Mouse (Mus musculus): ENCODE measurements around the gene Mrpl3. TPM values are rescaled to one million over a fixed set of nuclear protein-coding genes. Genes with fewer than 3 reads are reported as not detected.

Gene Mrpl3
- 103 and 104 TPM in 2 replicates for polyA plus RNA-seq (2015; fragmentation: Nextera tagmentation; extraction: Ambion mirVana)

GRCm38 (mm10) chr9:105053147-105053557 is at the start of gene Mrpl3:
Mrpl3 (plus strand) TSS chr9:105053239.
- Histone ChIP-seq H3K27ac (replicated peaks) (peak within 1 kb of the TSS; percentile 76), H3K9me3 (no peaks in the 10 kb centered on the region), H3K9ac (peak within 1 kb of the TSS; percentile 96), H3K4me1 (replicated peaks) (peaks cover 25% of the 10 kb centered on the region), H3K4me2 (peak within 1 kb of the TSS; percentile 88), H3K4me3 (peak within 1 kb of the TSS; percentile 100), H3K36me3 (peaks cover 31% of the 10 kb centered on the region), H3K27me3 (no peaks in the 10 kb centered on the region)
- ATAC-seq (ENCODE audit: low read depth), result peak; percentile 76
- under 1% methylated on average over 31 of the region's 31 CpGs for WGBS

- no peak overlapping the region for H3K4me2 ChIP-seq
- H3K27me3 ChIP-seq, result no peaks in the 10 kb centered on the region
- H3K36me3 ChIP-seq, result no peaks in the 10 kb centered on the region
- no peaks in the 10 kb centered on the region for H3K4me1 ChIP-seq (replicated peaks)
- 35% methylated on average over 2 of the region's 2 CpGs for WGBS
- H3K9ac ChIP-seq, result no peak overlapping the region
- no peak for ATAC-seq (ENCODE audit: low read depth)
- H3K9me3 ChIP-seq, result no peaks in the 10 kb centered on the region
- no peak overlapping the region for H3K27ac ChIP-seq (replicated peaks)
- no peak overlapping the region for H3K4me3 ChIP-seq
These were observed 42.3 kb upstream of the Mrpl3 start for GRCm38 (mm10) chr9:105010721-105011120.

GRCm38 (mm10) chr9:105018186-105018585 is 34.9 kb upstream of the Mrpl3 start:
- H3K36me3 ChIP-seq, result no peaks in the 10 kb centered on the region
- no peaks in the 10 kb centered on the region for H3K27me3 ChIP-seq
- no peak for ATAC-seq (ENCODE audit: low read depth)
- H3K4me2 ChIP-seq, result no peak overlapping the region
- no peak overlapping the region for H3K4me3 ChIP-seq
- H3K27ac ChIP-seq (replicated peaks), result no peak overlapping the region
- H3K9me3 ChIP-seq, result no peaks in the 10 kb centered on the region
- H3K9ac ChIP-seq, result no peak overlapping the region
- no peaks in the 10 kb centered on the region for H3K4me1 ChIP-seq (replicated peaks)
- WGBS, result 93% methylated on average over 7 of the region's 7 CpGs

- no peaks in the 10 kb centered on the region for H3K27me3 ChIP-seq
- H3K4me3 ChIP-seq, result no peak overlapping the region
- ATAC-seq (ENCODE audit: low read depth), result no peak
- 79% methylated on average over 3 of the region's 3 CpGs for WGBS
- H3K4me2 ChIP-seq, result no peak overlapping the region
- no peak overlapping the region for H3K27ac ChIP-seq (replicated peaks)
- no peak overlapping the region for H3K9ac ChIP-seq
- H3K9me3 ChIP-seq, result no peaks in the 10 kb centered on the region
- H3K36me3 ChIP-seq, result no peaks in the 10 kb centered on the region
- no peaks in the 10 kb centered on the region for H3K4me1 ChIP-seq (replicated peaks)
These were observed 24.7 kb upstream of the Mrpl3 start for GRCm38 (mm10) chr9:105028311-105028710.

GRCm38 (mm10) chr9:105032572-105032971 is 20.5 kb upstream of the Mrpl3 start:
- no peaks in the 10 kb centered on the region for H3K9me3 ChIP-seq
- H3K4me2 ChIP-seq, result no peak overlapping the region
- 72% methylated on average over 9 of the region's 9 CpGs for WGBS
- H3K36me3 ChIP-seq, result no peaks in the 10 kb centered on the region
- ATAC-seq (ENCODE audit: low read depth), result no peak
- H3K9ac ChIP-seq, result no peak overlapping the region
- H3K4me3 ChIP-seq, result no peak overlapping the region
- H3K4me1 ChIP-seq (replicated peaks), result no peaks in the 10 kb centered on the region
- H3K27me3 ChIP-seq, result no peaks in the 10 kb centered on the region
- H3K27ac ChIP-seq (replicated peaks), result no peak overlapping the region

- ATAC-seq (ENCODE audit: low read depth), result no peak
- 84% methylated on average over 7 of the region's 7 CpGs for WGBS
- Histone ChIP-seq H3K4me3 (no peak overlapping the region), H3K36me3 (no peaks in the 10 kb centered on the region), H3K4me2 (no peak overlapping the region), H3K4me1 (replicated peaks) (no peaks in the 10 kb centered on the region), H3K27me3 (no peaks in the 10 kb centered on the region), H3K9me3 (no peaks in the 10 kb centered on the region), H3K27ac (replicated peaks) (no peak overlapping the region), H3K9ac (no peak overlapping the region)
These were observed 19.4 kb upstream of the Mrpl3 start for GRCm38 (mm10) chr9:105033641-105034040.

GRCm38 (mm10) chr9:105037847-105038246 is 15.2 kb upstream of the Mrpl3 start:
- Histone ChIP-seq H3K4me2 (no peak overlapping the region), H3K9ac (no peak overlapping the region), H3K27me3 (no peaks in the 10 kb centered on the region), H3K27ac (replicated peaks) (no peak overlapping the region), H3K36me3 (no peaks in the 10 kb centered on the region), H3K4me3 (no peak overlapping the region), H3K4me1 (replicated peaks) (no peaks in the 10 kb centered on the region), H3K9me3 (no peaks in the 10 kb centered on the region)
- 81% methylated on average over 3 of the region's 3 CpGs for WGBS
- no peak for ATAC-seq (ENCODE audit: low read depth)

- no peaks in the 10 kb centered on the region for H3K27me3 ChIP-seq
- no peaks in the 10 kb centered on the region for H3K9me3 ChIP-seq
- WGBS, result 74% methylated on average over 7 of the region's 7 CpGs
- H3K4me1 ChIP-seq (replicated peaks), result peaks cover 12% of the 10 kb centered on the region
- H3K27ac ChIP-seq (replicated peaks), result no peak overlapping the region
- H3K9ac ChIP-seq, result no peak overlapping the region
- ATAC-seq (ENCODE audit: low read depth), result no peak
- H3K4me3 ChIP-seq, result no peak overlapping the region
- H3K36me3 ChIP-seq, result no peaks in the 10 kb centered on the region
- H3K4me2 ChIP-seq, result no peak overlapping the region
These were observed 7.0 kb upstream of the Mrpl3 start for GRCm38 (mm10) chr9:105046014-105046413.

- WGBS, result 38% methylated on average over 10 of the region's 10 CpGs
- no peaks in the 10 kb centered on the region for H3K36me3 ChIP-seq
- peaks cover 12% of the 10 kb centered on the region for H3K4me1 ChIP-seq (replicated peaks)
- H3K9ac ChIP-seq, result no peak overlapping the region
- peak; percentile 50 for ATAC-seq (ENCODE audit: low read depth)
- no peak overlapping the region for H3K4me3 ChIP-seq
- no peaks in the 10 kb centered on the region for H3K9me3 ChIP-seq
- no peaks in the 10 kb centered on the region for H3K27me3 ChIP-seq
- H3K4me2 ChIP-seq, result no peak overlapping the region
- H3K27ac ChIP-seq (replicated peaks), result peak overlapping the region; percentile 59
These were observed 4.7 kb upstream of the Mrpl3 start for GRCm38 (mm10) chr9:105048351-105048750.

- Histone ChIP-seq H3K4me3 (no peak overlapping the region), H3K4me2 (no peak overlapping the region), H3K27ac (replicated peaks) (no peak overlapping the region), H3K9ac (no peak overlapping the region), H3K36me3 (no peaks in the 10 kb centered on the region), H3K27me3 (no peaks in the 10 kb centered on the region), H3K4me1 (replicated peaks) (peaks cover 23% of the 10 kb centered on the region), H3K9me3 (no peaks in the 10 kb centered on the region)
- ATAC-seq (ENCODE audit: low read depth), result no peak
- WGBS, result 60% methylated on average over 2 of the region's 2 CpGs
These were observed 3.4 kb upstream of the Mrpl3 start for GRCm38 (mm10) chr9:105049636-105050035.

- Histone ChIP-seq H3K9ac (no peak overlapping the region), H3K27ac (replicated peaks) (no peak overlapping the region), H3K36me3 (0 out of 2 replicates have a peak, but pooled peaks cover 3% of the 10 kb centered on the region), H3K4me1 (replicated peaks) (peaks cover 27% of the 10 kb centered on the region), H3K9me3 (no peaks in the 10 kb centered on the region), H3K4me2 (no peak overlapping the region), H3K27me3 (no peaks in the 10 kb centered on the region), H3K4me3 (no peak overlapping the region)
- no peak for ATAC-seq (ENCODE audit: low read depth)
- WGBS, result 61% methylated on average over 2 of the region's 2 CpGs
These were observed 2.8 kb upstream of the Mrpl3 start for GRCm38 (mm10) chr9:105050257-105050656.

- ATAC-seq (ENCODE audit: low read depth), result no peak
- Histone ChIP-seq H3K9me3 (no peaks in the 10 kb centered on the region), H3K4me1 (replicated peaks) (peaks cover 18% of the 10 kb centered on the region), H3K36me3 (peaks cover 38% of the 10 kb centered on the region), H3K4me2 (peak overlapping the region; percentile 88), H3K4me3 (peak overlapping the region; percentile 100), H3K9ac (peak overlapping the region; percentile 96), H3K27ac (replicated peaks) (no peak overlapping the region), H3K27me3 (no peaks in the 10 kb centered on the region)
- WGBS, result 54% methylated on average over 4 of the region's 4 CpGs
These were observed 773 bp downstream of the Mrpl3 start for GRCm38 (mm10) chr9:105053812-105054211.

- peaks cover 85% of the 10 kb centered on the region for H3K36me3 ChIP-seq
- 89% methylated on average over 10 of the region's 10 CpGs for WGBS
These were observed 16.1 kb downstream of the Mrpl3 start for GRCm38 (mm10) chr9:105069106-105069505.

More at GRCm38 (mm10) chr9:105069106-105069505, 16.1 kb downstream of the Mrpl3 start:
- Histone ChIP-seq H3K9me3 (no peaks in the 10 kb centered on the region), H3K4me3 (no peak overlapping the region), H3K4me2 (no peak overlapping the region), H3K4me1 (replicated peaks) (no peaks in the 10 kb centered on the region), H3K9ac (no peak overlapping the region), H3K27me3 (no peaks in the 10 kb centered on the region), H3K27ac (replicated peaks) (no peak overlapping the region)
- ATAC-seq (ENCODE audit: low read depth), result no peak
